Mouse (Mus musculus) heart, embryonic 10.5 days (tissue): ENCODE measurements around the gene Tvp23a. TPM values are rescaled to one million over a fixed set of nuclear protein-coding genes. Genes with fewer than 3 reads are reported as not detected.
A peak's percentile ranks its signal among the peaks of the same experiment; 100 is the strongest.

ENCODE experiments used
- DNase-seq: peaks from one replicate; pipeline ENCODE4 v3.0.0-alpha.2; 2017; ENCODE audit warnings: low spot score
- H3K27ac ChIP-seq: fragments of 300-500 bp; sonication (generic); 2 replicates; pipeline ENCODE4 v1.5.1; 2016; ENCODE audit warnings: mild to moderate bottlenecking
- H3K27me3 ChIP-seq: fragments of 300-500 bp; sonication (generic); 2 replicates; pipeline ENCODE4 v1.6.1; 2016; ENCODE audit warnings: mild to moderate bottlenecking; ENCODE audit not compliant: poor library complexity, insufficient read depth, severe bottlenecking
- H3K36me3 ChIP-seq: fragments of 300-500 bp; sonication (generic); 2 replicates; pipeline ENCODE4 v1.6.1; 2016; ENCODE audit warnings: mild to moderate bottlenecking, moderate library complexity
- H3K4me1 ChIP-seq: fragments of 300-500 bp; sonication (generic); 2 replicates; pipeline ENCODE4 v1.6.1; 2016; ENCODE audit warnings: mild to moderate bottlenecking
- H3K4me3 ChIP-seq: fragments of 300-500 bp; sonication (generic); 2 replicates; pipeline ENCODE4 v1.5.1; 2016; ENCODE audit warnings: mild to moderate bottlenecking, moderate library complexity
- H3K9me3 ChIP-seq: fragments of 300-500 bp; sonication (generic); 2 replicates; pipeline ENCODE4 v1.6.1; 2016; ENCODE audit warnings: mild to moderate bottlenecking, moderate library complexity
- WGBS: fragments of 180-500 bp; shearing (Covaris S2); methylation state at CpG from one replicate; pipeline ENCODE4 v1.1.7; 2016; 5-methylcytosine and 5-hydroxymethylcytosine counted together
- polyA plus RNA-seq: library from polyadenylated mRNA; unstranded; fragments of >200 nt; fragmentation: Nextera tagmentation; extraction: Ambion mirVana; gene quantifications from 2 replicates; pipeline ENCODE4 v1.2.1, GENCODE M21; 2016

The Tvp23a gene
- polyA plus RNA-seq, result 6.0 and 9.2 TPM in 2 replicates

DNA sequence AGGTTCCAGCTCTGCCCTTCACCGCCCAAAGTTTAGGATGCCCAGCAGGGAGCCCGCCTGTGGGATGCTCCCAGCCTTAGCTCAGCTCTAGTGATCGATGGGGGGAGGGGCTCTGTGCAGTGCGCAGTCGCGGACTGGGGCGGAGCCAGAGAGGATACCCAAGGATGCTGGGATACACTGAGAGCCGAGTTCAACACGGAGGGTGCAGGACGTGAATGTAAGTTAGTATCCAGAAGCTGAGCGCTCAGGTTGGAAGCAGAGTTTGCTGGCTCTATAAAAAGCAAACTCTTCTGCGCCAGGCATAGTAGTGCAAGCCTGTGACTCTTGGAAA is at the start of gene Tvp23a:
Gene Tvp23a, minus strand, starts transcription at position 99 of the 331 bp plus-strand sequence.
- peak within 1 kb of the TSS; percentile 81 for H3K27ac ChIP-seq
- H3K4me3 ChIP-seq, result peak within 1 kb of the TSS; percentile 60
- H3K9me3 ChIP-seq, result no peaks in the 10 kb centered on the region
- H3K27me3 ChIP-seq, result no peaks in the 10 kb centered on the region
- WGBS, result 4% methylated on average over 12 of the region's 12 CpGs
- H3K4me1 ChIP-seq, result peaks cover 22% of the 10 kb centered on the region
- peak; percentile 87 for DNase-seq
- H3K36me3 ChIP-seq, result no peaks in the 10 kb centered on the region

DNA sequence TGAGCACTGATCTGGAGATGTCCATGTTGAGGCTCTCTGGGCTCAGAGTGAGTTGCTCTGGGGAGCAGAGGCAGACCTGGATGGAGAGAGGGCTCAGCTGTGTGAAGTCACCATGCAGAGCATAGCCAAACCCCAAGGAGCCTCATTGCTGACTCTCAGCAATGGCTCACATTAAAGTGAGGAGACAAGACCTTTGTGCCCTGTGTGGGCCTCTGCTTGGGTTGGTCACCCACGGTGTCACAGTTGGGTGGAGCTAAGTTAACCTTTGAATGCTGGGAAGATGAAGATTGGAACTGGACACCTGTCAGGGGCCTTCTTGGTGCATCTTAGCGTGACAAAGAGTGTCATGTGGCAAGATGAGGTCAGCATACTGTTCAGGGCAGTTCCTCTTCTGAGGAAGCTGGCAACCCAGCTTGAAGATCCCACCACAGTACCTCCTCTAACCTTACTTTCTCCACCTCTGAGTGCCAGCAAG is 48.7 kb upstream of the Tvp23a start:
- Histone ChIP-seq H3K27ac (no peak overlapping the region), H3K4me1 (no peaks in the 10 kb centered on the region), H3K36me3 (no peaks in the 10 kb centered on the region), H3K9me3 (no peaks in the 10 kb centered on the region), H3K27me3 (peaks cover 4% of the 10 kb centered on the region), H3K4me3 (no peak overlapping the region)
- DNase-seq, result no peak
- 59% methylated on average over 2 of the region's 2 CpGs for WGBS

DNA sequence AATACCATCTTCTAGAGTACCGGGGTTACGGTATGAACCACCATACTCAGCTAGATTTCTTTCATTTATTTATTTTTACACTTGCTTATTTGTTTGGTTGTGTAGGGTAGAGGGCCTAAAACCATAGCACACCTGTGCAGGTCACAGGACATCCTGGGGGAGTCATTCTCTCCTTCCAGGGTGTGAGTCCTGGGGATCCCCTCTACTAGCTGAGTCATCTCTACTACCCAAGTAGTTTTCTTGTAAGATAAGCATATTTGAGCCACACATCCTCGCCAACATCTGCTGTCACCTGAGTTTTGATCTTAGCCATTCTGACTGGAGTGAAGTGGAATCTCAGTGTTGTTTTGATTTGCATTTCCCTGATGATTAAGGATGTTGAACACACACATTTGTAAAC is 45.4 kb upstream of the Tvp23a start:
- no peak for DNase-seq
- Histone ChIP-seq H3K36me3 (no peaks in the 10 kb centered on the region), H3K27me3 (peaks cover 37% of the 10 kb centered on the region), H3K4me1 (peaks cover 12% of the 10 kb centered on the region), H3K27ac (no peak overlapping the region), H3K9me3 (no peaks in the 10 kb centered on the region), H3K4me3 (no peak overlapping the region)
- 77% methylated on average over 3 of the region's 3 CpGs for WGBS

DNA sequence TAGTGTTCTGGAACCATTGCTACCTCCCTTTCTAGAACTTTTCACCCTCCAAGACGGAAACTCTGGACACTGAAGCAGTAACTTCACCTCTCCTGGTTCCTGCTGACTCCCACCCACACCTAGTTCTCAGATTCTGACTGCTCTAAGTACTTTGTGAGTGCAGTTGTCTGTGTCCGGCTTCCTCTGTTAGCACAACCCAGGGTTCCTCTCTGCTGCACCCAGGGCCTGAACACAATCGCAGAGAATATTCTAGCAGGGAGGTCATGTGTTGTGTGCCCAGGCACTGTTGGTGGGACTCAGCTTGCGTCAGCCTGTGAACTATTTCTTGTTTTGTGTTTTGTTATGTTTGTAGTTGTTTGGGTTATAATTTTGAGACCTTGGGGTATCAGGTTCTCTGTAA is 44.6 kb upstream of the Tvp23a start:
- DNase-seq, result no peak
- Histone ChIP-seq H3K27ac (no peak overlapping the region), H3K4me1 (peaks cover 12% of the 10 kb centered on the region), H3K4me3 (no peak overlapping the region), H3K36me3 (no peaks in the 10 kb centered on the region), H3K27me3 (peaks cover 39% of the 10 kb centered on the region), H3K9me3 (no peaks in the 10 kb centered on the region)
- WGBS, result 82% methylated on average over 4 of the region's 4 CpGs

DNA sequence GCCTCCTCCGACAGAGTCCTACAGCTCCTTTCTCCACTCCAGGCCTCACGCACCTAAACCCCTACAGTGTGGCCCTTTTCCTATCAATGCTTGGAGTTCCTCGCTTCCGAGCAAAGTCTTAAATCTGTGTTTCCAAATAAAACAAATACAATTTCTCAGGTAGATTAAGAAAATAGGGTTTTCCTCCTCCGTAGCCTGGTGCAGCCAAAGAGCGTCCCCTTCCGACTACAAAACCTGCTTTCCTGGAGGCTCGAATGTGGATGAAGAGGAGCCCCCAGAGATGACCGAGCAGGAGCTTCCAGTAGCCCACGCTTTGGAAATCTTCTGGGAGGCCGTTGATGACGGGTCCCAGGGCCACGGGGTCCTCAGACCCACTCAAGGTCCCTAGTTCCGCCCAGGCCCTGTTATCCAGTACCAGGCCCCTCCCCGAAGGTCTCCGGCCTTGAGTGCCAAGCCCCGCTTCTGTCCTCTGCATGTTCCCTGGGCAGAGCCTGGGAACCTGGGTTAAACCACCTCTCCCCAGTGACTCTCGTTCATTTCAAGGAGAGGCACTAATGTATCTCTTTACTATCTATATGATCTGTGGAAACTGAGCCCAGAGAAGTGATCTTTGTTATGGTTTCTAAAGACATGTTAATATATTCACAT is 43.5 kb upstream of the Tvp23a start:
- H3K36me3 ChIP-seq, result no peaks in the 10 kb centered on the region
- H3K4me1 ChIP-seq, result peaks cover 12% of the 10 kb centered on the region
- no peak overlapping the region; the same call in 1 of the 2 replicates for H3K4me3 ChIP-seq
- WGBS, result 72% methylated on average over 18 of the region's 18 CpGs
- peaks cover 39% of the 10 kb centered on the region for H3K27me3 ChIP-seq
- no peak overlapping the region for H3K27ac ChIP-seq
- no peak for DNase-seq
- no peaks in the 10 kb centered on the region for H3K9me3 ChIP-seq

DNA sequence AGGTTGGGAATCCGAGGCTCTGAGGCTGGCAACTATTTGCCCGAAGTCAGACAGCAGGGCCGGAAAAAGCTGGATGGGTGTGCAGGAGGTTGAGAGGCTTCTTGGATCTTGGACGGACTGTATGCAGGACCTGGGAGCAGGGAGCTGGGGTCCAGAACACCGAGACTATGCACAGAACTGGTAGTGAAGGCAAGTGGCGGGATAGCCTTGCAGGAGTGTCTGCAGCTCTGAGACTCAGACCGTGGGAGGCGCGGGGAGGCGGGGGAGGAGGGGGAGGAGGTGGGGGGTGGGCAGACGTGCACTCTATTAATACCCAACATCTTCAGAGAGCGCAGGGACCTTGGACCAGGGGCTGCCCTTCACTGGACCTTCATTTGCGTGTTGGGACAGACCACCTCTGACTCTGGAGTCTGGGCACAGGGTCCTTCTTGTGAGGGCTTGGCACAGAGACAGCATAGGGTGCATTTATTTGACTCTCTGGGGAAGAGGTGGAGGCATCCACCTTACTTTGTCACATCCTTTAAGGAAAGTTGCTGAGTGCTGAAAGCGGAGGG is 42.8 kb upstream of the Tvp23a start:
- H3K27ac ChIP-seq, result no peak overlapping the region
- H3K27me3 ChIP-seq, result peaks cover 39% of the 10 kb centered on the region
- no peaks in the 10 kb centered on the region for H3K36me3 ChIP-seq
- whole genome bisulfite sequencing, result 24% methylated on average over 14 of the region's 14 CpGs
- peaks cover 12% of the 10 kb centered on the region for H3K4me1 ChIP-seq
- no peaks in the 10 kb centered on the region for H3K9me3 ChIP-seq
- H3K4me3 ChIP-seq, result peak overlapping the region; percentile 50
- no peak for DNase-seq

DNA sequence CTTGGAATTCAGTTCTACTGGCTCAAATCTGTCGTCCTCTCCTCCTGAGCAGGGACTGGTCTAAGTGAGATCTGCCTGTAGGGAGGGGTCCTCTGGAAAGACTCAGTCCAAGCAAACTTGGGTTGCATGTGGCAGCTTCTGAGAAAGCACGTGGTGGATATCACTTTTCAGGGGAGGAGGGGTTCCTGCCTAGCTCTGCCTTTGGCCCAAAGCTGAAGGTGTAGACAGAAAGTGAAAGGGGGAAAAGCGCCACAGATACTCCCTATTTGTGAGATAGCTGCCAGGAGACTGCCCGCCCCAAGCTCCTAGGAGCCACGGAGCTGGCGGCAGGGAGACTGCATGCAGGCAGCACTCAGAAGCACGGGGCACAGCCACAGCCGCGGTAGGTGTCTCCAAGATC is 42.3 kb upstream of the Tvp23a start:
- H3K4me3 ChIP-seq, result peak overlapping the region; percentile 50
- H3K36me3 ChIP-seq, result no peaks in the 10 kb centered on the region
- DNase-seq, result no peak
- 6% methylated on average over 9 of the region's 9 CpGs for WGBS
- H3K27ac ChIP-seq, result no peak overlapping the region
- H3K4me1 ChIP-seq, result peaks cover 12% of the 10 kb centered on the region
- no peaks in the 10 kb centered on the region for H3K9me3 ChIP-seq
- peaks cover 39% of the 10 kb centered on the region for H3K27me3 ChIP-seq

DNA sequence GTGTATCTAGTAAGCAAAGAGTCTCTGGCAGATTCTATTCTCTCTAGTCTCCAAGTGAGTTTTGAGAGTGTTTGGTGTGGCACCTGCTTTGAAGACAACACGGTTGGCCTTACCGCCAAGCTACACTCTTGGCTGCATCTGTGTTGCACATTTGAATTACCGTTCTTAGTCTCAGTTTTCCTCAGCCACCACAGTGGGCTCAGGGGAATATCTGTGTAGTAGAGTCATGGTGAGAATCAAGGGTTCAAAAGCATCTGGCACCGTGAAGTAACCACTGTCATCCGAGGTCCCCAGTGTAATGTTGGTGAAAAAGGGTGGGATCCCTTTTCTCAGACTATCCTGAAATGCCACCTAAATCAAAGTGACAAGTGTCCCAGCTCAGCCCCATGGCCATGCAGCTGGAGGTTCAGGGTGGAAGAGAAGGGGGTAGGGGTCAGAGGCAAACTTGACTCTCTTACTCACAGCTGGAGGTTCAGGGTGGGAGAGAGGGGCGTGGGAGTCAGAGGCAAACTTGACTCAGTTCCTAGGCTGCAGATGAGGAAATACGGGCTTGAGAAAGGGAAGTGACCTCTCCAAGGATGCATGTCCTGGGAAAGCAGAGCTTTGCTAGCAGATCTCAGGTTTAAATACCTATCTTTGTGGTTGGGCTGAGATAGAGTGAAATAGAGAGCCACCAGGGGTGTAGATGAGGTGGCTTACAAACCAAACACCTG is 41.8 kb upstream of the Tvp23a start:
- H3K4me3 ChIP-seq, result no peak overlapping the region
- 74% methylated on average over 7 of the region's 7 CpGs for WGBS
- peaks cover 39% of the 10 kb centered on the region for H3K27me3 ChIP-seq
- H3K9me3 ChIP-seq, result no peaks in the 10 kb centered on the region
- H3K36me3 ChIP-seq, result no peaks in the 10 kb centered on the region
- H3K27ac ChIP-seq, result no peak overlapping the region
- peaks cover 12% of the 10 kb centered on the region for H3K4me1 ChIP-seq
- no peak for DNase-seq

DNA sequence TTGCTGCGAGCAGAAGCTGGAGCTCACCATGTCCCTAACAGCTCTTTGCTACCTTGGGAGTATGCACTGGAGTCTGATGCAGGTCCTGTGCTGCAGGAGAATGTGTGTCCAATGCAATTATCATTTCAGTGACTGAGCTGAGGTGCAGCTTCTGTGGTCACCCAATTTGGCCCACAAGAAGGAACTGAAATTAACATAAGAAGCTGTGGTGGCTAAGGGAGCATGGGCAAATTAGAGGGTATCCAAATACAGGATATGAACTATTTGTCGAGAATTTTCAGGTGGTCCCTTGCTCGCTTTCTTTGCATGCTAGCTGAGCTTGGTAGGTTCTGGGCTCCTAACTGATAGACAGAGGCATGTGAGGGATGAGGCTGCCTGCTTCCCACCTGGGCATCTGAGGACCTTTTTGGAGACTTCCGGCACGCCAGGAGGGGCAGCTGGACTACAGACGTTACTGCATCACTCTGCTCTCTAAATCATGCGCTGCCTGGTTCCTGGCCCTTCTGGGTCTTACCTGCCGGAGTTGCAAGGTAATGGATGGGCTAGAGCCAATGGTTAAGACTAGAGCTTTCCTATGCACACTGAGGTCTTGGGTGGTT is 40.8 kb upstream of the Tvp23a start:
- no peaks in the 10 kb centered on the region for H3K9me3 ChIP-seq
- H3K36me3 ChIP-seq, result no peaks in the 10 kb centered on the region
- peaks cover 12% of the 10 kb centered on the region for H3K4me1 ChIP-seq
- DNase-seq, result no peak
- peaks cover 39% of the 10 kb centered on the region for H3K27me3 ChIP-seq
- WGBS, result 82% methylated on average over 8 of the region's 8 CpGs
- H3K27ac ChIP-seq, result no peak overlapping the region
- no peak overlapping the region for H3K4me3 ChIP-seq

DNA sequence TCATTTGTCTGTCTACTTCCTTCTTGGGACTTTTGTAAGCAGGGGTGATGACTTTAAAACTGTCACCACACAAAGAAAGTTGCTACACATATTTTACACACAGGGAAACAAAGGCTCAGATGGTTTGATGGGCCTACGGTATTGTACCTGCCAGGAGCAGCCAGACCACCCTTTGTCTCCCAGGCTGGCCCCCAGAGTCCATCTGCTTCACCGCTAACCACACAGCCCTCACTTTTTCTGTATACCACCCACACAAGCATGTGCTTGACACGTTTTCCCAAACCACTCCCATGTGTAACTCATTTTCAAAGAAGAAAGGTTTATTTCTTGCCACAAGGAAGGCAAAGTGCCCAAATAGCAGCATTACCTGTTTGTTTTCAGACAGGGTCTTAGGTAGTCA is 39.8 kb upstream of the Tvp23a start:
- peaks cover 39% of the 10 kb centered on the region for H3K27me3 ChIP-seq
- 75% methylated on average over 3 of the region's 3 CpGs for WGBS
- no peak overlapping the region for H3K4me3 ChIP-seq
- no peaks in the 10 kb centered on the region for H3K36me3 ChIP-seq
- H3K9me3 ChIP-seq, result no peaks in the 10 kb centered on the region
- peaks cover 12% of the 10 kb centered on the region for H3K4me1 ChIP-seq
- H3K27ac ChIP-seq, result no peak overlapping the region
- no peak for DNase-seq

DNA sequence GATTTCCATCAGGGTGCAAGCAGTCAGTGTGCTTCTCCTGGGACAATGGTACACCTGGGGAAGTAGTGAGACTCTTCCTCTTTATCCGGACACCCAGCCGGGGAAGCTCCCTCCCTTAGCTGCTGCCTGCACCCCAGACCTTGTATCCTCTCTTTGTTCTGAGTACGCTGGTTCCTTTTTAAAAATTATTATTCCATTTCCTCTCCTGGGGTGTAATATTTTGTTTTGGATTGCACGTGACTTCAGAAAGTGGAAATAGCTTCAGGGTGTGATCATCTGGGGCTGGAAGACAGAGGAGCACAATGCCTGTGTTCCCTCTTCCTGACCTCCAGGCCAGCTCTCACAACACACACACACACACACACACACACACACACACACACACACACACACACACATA is 35.2 kb upstream of the Tvp23a start:
- WGBS, result 66% methylated on average over 4 of the region's 4 CpGs
- Histone ChIP-seq H3K36me3 (no peaks in the 10 kb centered on the region), H3K4me3 (no peak overlapping the region), H3K27me3 (no peaks in the 10 kb centered on the region), H3K9me3 (no peaks in the 10 kb centered on the region), H3K4me1 (no peaks in the 10 kb centered on the region), H3K27ac (no peak overlapping the region)
- no peak for DNase-seq

DNA sequence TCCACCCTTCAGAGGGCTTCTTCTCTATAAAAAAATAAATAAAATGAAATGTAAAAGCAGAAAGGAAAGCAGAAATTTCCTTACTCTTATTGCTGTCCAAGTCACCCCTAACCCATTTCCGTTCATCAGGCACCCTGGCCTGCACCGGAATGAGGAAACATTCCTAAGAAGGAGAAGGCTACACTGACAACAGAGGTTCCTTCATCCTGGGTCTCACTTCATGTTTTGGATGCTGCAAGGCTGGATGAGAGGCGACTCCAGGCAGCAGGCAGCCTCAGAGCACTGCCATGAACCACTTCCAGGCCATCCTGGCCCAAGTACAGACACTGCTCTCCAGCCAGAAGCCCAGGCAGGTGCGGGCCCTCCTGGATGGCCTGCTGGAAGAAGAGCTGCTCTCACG is 32.7 kb upstream of the Tvp23a start, which contains the start of gene Ciita:
Gene Ciita, plus strand, starts transcription at position 203 of the 400 bp plus-strand sequence.
- Histone ChIP-seq H3K27me3 (no peaks in the 10 kb centered on the region), H3K27ac (no peak within 1 kb of the TSS), H3K4me1 (no peaks in the 10 kb centered on the region), H3K9me3 (no peaks in the 10 kb centered on the region), H3K36me3 (no peaks in the 10 kb centered on the region), H3K4me3 (no peak within 1 kb of the TSS)
- 65% methylated on average over 5 of the region's 5 CpGs for WGBS
- DNase-seq, result no peak

DNA sequence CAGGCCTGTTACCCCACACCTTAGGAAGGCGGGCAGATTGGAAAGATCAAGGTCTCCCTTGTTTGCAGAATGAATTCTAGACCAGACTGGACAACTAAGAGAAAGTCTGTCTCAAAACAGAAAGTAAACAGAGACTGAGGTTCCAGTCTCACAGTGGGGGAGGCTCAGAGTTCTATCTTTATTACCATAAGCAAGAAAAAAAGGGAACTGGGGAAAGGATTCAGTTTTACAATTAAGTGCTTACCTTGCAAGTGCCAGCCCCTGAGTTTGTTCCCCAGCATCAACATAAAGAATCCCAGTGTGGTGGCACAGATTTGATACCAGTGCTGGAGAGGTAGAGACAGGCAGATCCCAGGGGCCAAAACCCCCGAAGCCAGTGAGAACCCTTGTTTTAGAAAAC is 28.8 kb upstream of the Tvp23a start:
- DNase-seq, result no peak
- H3K4me1 ChIP-seq, result no peaks in the 10 kb centered on the region
- no peaks in the 10 kb centered on the region for H3K9me3 ChIP-seq
- 66% methylated on average over 2 of the region's 2 CpGs for WGBS
- H3K36me3 ChIP-seq, result no peaks in the 10 kb centered on the region
- no peak overlapping the region for H3K4me3 ChIP-seq
- no peak overlapping the region for H3K27ac ChIP-seq
- H3K27me3 ChIP-seq, result no peaks in the 10 kb centered on the region
